Mouse (Mus musculus): ENCODE data around the gene Trim68. TPM values are rescaled to one million over a fixed set of nuclear protein-coding genes. Genes with fewer than 3 reads are reported as not detected.

The Trim68 gene
- total RNA-seq (2023) = 1 to 10 TPM; 1.0 to 2.8 TPM

DNA sequence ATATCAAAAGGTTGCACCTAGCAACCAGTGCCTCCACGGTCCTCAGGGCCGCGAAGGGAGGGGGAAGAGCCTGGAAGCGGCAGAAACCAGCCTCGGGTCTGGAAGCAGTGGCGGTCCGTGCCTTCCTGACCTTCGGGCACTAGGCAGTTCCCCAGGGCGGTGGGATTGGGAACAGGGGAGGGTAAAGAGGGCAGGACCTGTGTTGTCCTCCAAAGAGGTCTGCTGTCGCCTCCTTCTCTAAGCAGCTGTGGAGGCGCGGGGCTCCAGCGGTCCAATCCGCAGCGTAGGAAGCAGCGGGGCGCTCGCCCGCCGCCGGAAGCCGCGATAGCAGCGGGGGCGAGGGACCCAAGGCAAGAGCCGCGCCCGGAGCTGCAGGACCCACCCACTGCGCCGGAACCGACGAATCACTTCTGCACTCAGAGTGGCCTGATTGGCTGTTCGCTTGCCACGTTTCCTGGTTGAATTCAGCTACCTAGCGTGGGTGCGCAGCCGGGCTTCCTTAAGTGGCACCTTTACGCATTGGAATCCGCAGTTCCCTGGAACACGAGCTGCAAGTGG, at the start of gene Trim68:
Gene Trim68, minus strand, starts transcription at position 384 of the 558 bp plus-strand sequence.

DNA sequence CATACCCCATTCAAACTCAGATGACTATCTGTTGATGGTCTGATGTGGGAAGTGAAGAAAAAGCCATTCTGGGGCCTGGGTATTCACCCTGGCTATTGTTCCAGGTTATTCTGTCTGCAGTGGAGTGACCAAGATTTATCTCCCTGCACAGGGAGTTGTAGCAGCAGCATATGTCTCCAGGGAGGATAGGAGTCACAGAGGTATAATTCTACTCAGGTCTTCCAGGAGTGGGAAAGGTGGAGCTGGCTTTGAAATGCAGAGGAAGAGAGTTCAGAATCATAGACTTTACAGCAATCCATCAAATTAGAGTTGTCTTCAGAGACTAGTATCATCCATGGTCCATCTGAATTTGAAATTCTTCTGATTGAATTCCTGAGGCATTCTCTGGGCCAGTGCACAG, 40.3 kb upstream of the Trim68 start, which contains the start of gene Olfr559:
Gene Olfr559, minus strand, starts transcription at position 101 of the 400 bp plus-strand sequence.

DNA sequence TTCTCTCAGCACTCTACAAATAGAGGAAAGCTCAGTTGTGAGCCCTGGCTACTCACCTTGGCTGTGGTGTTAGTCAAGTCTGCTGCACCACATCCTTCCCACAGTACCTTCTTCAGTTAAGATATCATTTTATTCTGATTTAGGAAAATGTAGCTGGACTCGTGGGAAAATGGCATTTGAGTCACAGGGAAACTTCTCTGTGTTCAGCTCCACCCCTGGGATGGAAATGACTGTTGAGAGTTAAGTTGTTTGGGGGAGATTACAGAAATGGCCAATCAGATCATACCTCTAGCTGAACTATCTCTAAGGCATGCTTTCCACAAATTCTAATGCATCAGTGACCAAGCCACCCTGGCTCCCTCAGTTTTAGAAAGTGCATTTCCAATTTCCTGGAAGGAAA, 31.8 kb upstream of the Trim68 start, which contains the start of gene Olfr33:
Gene Olfr33, minus strand, starts transcription at position 101 of the 400 bp plus-strand sequence.

DNA sequence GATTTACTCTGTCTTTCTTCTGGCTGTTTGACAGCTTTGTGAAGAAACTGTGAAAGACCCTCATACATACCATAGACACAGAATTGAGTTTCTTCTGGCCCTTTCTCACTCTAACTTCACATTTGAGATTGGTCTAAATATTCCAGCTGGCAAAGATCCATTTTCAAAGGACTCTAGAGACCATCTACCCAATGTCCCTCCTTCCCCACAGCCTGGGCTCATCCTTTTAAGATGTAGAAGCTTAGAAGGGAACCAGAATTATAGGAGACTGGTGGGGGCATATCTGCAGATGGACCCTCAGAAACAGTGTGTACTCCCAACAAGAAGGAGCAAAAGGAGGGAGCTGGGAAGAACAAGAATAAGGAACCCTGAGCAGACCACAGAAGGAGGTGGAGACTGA, 14.8 kb upstream of the Trim68 start, which contains the start of gene Olfr558:
Gene Olfr558, plus strand, starts transcription at position 301 of the 400 bp plus-strand sequence.

DNA sequence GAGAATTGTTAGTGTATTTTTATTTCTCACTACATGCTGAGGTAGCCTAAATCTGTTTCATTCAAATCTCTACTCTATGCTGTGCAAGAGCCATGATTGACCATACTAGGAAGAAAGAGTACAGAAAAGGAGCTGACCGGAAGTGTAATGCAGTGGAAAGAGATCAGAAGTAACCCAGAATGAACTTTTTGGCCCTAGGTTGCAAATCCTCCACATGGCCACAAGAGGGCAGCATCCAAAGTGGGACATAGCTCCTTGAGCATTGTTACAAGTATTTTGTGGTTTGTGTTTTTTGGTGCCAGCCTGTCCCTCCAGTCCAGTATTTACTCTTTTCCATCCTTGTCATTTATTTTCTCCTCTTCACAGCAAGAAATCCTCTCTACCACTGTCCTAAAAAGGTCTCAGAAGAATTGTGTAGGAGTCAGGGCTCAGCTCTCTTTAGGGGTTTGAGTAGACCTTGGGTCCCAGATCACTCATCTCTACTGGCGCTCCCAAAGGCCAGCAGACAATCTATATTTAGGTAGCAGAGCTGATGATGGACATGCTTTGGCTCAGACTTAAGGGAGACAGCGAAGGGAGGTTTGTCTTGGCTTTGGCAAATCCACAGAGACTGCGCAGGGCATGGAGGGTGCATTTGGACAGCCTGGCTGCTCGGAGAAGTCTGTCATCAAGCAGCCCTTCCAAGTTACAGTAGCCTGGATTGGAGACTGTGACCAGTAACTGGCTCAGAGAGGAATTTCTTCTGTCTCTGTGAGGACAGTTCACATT, 8.4 kb upstream of the Trim68 start, which contains the start of gene Olfr557:
Gene Olfr557, plus strand, starts transcription at position 553 of the 768 bp plus-strand sequence.

DNA sequence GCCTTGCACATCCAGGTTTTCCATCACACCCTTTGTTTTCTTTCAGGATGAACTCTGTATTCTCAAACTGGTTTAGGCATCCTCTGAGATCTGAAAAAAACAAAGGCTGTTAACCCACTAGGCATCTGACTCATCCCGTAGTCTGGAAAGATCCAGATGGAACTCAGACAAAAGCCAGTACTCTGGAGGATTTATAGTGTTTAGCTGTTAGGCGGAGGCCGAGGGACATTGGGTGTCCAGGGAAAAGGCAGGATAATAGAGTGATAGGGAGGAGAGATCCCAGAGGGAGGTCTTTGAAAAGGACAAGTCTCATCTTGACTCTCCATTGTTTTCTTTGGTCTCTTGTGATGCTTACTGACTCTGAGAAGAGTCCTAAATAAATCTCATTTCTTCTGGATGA, 22.5 kb downstream of the Trim68 start, which contains the start of gene Olfr556:
Gene Olfr556, plus strand, starts transcription at position 301 of the 400 bp plus-strand sequence.

DNA sequence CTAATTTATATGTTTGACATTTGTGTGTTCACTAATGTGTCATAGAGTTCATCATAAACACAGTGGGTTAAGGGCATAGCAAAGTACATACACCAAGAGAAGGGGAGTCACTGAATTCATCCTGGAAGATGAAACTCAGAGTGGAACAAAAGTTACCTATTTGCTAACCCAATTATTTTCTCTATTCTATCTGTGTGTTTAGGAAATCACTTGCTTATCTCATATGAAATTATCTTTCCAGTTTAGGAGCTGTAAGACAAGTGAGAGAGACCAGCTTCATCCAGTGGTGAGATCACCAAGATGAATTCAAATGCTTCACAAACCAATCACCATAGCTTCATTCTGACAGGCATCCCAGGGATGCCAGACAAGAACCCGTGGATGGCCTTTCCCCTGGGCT, 28.6 kb downstream of the Trim68 start, which contains the start of gene Olfr555:
Gene Olfr555, plus strand, starts transcription at position 301 of the 400 bp plus-strand sequence.

DNA sequence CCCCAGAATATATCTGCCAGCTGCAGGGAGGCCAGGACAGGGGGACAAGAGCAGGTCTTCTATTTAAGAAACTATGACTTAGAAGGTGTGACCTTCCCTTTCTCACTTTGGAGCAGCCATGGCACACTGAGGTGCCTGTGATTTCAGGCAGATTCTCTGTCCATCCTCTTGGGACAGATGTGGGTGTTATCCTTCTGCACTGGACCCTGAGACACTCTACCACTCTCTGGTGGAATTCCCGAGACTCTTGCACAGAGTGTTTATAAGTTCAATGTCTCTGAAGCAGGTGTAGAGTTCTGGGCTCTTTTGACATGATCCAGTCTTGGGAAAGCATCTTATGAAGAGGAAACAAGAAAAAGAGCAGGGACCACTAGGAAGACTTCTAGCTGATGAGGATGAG, 49.0 kb downstream of the Trim68 start, which contains the start of gene Olfr554:
Gene Olfr554, plus strand, starts transcription at position 301 of the 400 bp plus-strand sequence.

Other genes starting within 250 kb of the Trim68 start
- gene Rrm1, start 245.6 kb downstream of the Trim68 start, total RNA-seq (2023) = 100 to 1,000 TPM in 1 of 2 experiments, 10 to 100 TPM in 1; 97.4 to 110 TPM
- gene Olfr543, start 205.6 kb downstream of the Trim68 start, total RNA-seq (2023) = not detected
- gene Olfr544, start 199.0 kb downstream of the Trim68 start, total RNA-seq (2023) = not detected
- gene Olfr545, start 187.8 kb downstream of the Trim68 start, total RNA-seq (2023) = not detected
- gene Olfr547, start 152.6 kb downstream of the Trim68 start, total RNA-seq (2023) = not detected
- not detected for gene Olfr548-ps1, start 146.4 kb downstream of the Trim68 start, total RNA-seq (2023)
- gene Olfr549, start 137.5 kb downstream of the Trim68 start, total RNA-seq (2023) = not detected
- gene Trim21, start 121.8 kb downstream of the Trim68 start, total RNA-seq (2023) = 10 to 100 TPM; 10.7 to 12.5 TPM
- not detected for gene Olfr550, start 115.9 kb downstream of the Trim68 start, total RNA-seq (2023)
- not detected for gene Olfr551, start 95.4 kb downstream of the Trim68 start, total RNA-seq (2023)
- not detected for gene Olfr552, start 89.6 kb downstream of the Trim68 start, total RNA-seq (2023)
- gene Olfr553, start 69.1 kb downstream of the Trim68 start, total RNA-seq (2023) = not detected
- not detected for gene Olfr554, start 48.9 kb downstream of the Trim68 start, total RNA-seq (2023)
- not detected for gene Olfr555, start 28.5 kb downstream of the Trim68 start, total RNA-seq (2023)
- gene Olfr556, start 22.4 kb downstream of the Trim68 start, total RNA-seq (2023) = not detected
- gene Olfr557, start 8.6 kb upstream of the Trim68 start, total RNA-seq (2023) = not detected
- not detected for gene Olfr558, start 14.9 kb upstream of the Trim68 start, total RNA-seq (2023)
- gene Olfr33, start 31.7 kb upstream of the Trim68 start, total RNA-seq (2023) = not detected
- gene Olfr559, start 40.2 kb upstream of the Trim68 start, total RNA-seq (2023) = not detected
- gene Olfr560, start 72.0 kb upstream of the Trim68 start, total RNA-seq (2023) = not detected
- gene Olfr78, start 72.1 kb upstream of the Trim68 start, total RNA-seq (2023) = not detected
- not detected for gene Olfr561, start 83.9 kb upstream of the Trim68 start, total RNA-seq (2023)
- gene Olfr564, start 116.2 kb upstream of the Trim68 start, total RNA-seq (2023) = not detected
- not detected for gene Olfr566, start 171.4 kb upstream of the Trim68 start, total RNA-seq (2023)
- gene Olfr568, start 189.8 kb upstream of the Trim68 start, total RNA-seq (2023) = not detected
- gene Olfr569, start 203.6 kb upstream of the Trim68 start, total RNA-seq (2023) = not detected
- gene Olfr570, start 207.2 kb upstream of the Trim68 start, total RNA-seq (2023) = not detected
- not detected for gene Olfr571, start 230.2 kb upstream of the Trim68 start, total RNA-seq (2023)
- gene Olfr572, start 237.1 kb upstream of the Trim68 start, total RNA-seq (2023) = not detected

Measured in neutrophil, adult 83 days (primary cell).